18 mouse cellular contexts compared by ENCODE assay signal in genomic region chr3:154565437-154565836, GRCm38 (mm10).
"Had no signal": no experiment of that assay in that cellular context is flagged by ENCODE, and none has a peak within 500 bp of the region (broad histone marks: within the 10 kb centered on the region; RNA-seq: fewer than 3 reads in every experiment).

No protein-coding gene starts in this region.

- H3K36me3 ChIP-seq: midbrain, embryonic 10.5 days; midbrain, embryonic 13.5 days; midbrain, embryonic 15.5 days; neural tube, embryonic 13.5 days; neural tube, embryonic 15.5 days had no signal

- H3K4me2 ChIP-seq: lung, embryonic 14.5 days; midbrain, embryonic 13.5 days; midbrain, embryonic 15.5 days; neural tube, embryonic 13.5 days; neural tube, embryonic 15.5 days had no signal

- DNase-seq: lung, adult 18-20 months; lung, embryonic 14.5 days; lung, postnatal 10 days; lung, postnatal 4 days; retina, postnatal 1 day; right cerebral cortex, adult 18-20 months; right cerebral cortex, postnatal 25 days; right cerebral cortex, postnatal 4 days; spleen, adult 18-20 months; thymus, adult 18-20 months; thymus, postnatal 14 days; thymus, postnatal 36 days had no signal

- H3K9ac ChIP-seq: lung, embryonic 14.5 days; midbrain, embryonic 13.5 days; midbrain, embryonic 15.5 days; neural tube, embryonic 13.5 days; neural tube, embryonic 15.5 days had no signal

- H3K9me3 ChIP-seq: midbrain, embryonic 10.5 days; midbrain, embryonic 13.5 days; midbrain, embryonic 15.5 days; neural tube, embryonic 13.5 days; neural tube, embryonic 15.5 days had no signal

- H3K4me3 ChIP-seq: midbrain, embryonic 10.5 days; midbrain, embryonic 13.5 days; midbrain, embryonic 15.5 days; myocyte; neural tube, embryonic 13.5 days; neural tube, embryonic 15.5 days had no signal

- H3K4me1 ChIP-seq: midbrain, embryonic 15.5 days had no signal

- H3K27me3 ChIP-seq: neural tube, embryonic 13.5 days; neural tube, embryonic 15.5 days had no signal

- H3K27ac ChIP-seq: midbrain, embryonic 10.5 days; midbrain, embryonic 13.5 days; midbrain, embryonic 15.5 days; neural tube, embryonic 13.5 days; neural tube, embryonic 15.5 days had no signal

- ATAC-seq: midbrain, embryonic 13.5 days; midbrain, embryonic 15.5 days had no signal
